Mouse (Mus musculus) stomach, embryonic 16.5 days (tissue): ENCODE data around the gene Uqcrfs1. TPM values are rescaled to one million over a fixed set of nuclear protein-coding genes. Genes with fewer than 3 reads are reported as not detected.

Experiments
- ATAC-seq: fragments of 200-750 bp; cut with Nextera tagmentation; 2 replicates; pipeline ENCODE4 v1.8.0; 2017; ENCODE audit warnings: moderate number of reproducible peaks, moderate TSS enrichment; ENCODE audit not compliant: insufficient read depth, low FRiP score
- H3K27ac ChIP-seq: fragments of 300-500 bp; sonication (generic); 2 replicates; pipeline ENCODE4 v1.5.1; 2014; ENCODE audit warnings: low read length
- H3K27me3 ChIP-seq: fragments of 300-500 bp; sonication (generic); 2 replicates; pipeline ENCODE4 v1.6.1; 2014; ENCODE audit warnings: low read length, control low read depth, mixed read lengths; ENCODE audit not compliant: control insufficient read depth, insufficient read depth
- H3K36me3 ChIP-seq: fragments of 300-500 bp; sonication (generic); 2 replicates; pipeline ENCODE4 v1.6.1; 2014; ENCODE audit warnings: low read length; ENCODE audit not compliant: control insufficient read depth, insufficient read depth
- H3K4me1 ChIP-seq: fragments of 300-500 bp; sonication (generic); 2 replicates; pipeline ENCODE4 v1.6.1; 2014; ENCODE audit warnings: low read length, control low read depth, mixed read lengths; ENCODE audit not compliant: control insufficient read depth, insufficient read depth
- H3K4me2 ChIP-seq: fragments of 300-500 bp; sonication (generic); 2 replicates; pipeline ENCODE4 v1.6.1; 2014; ENCODE audit warnings: low read depth, low read length, mixed read lengths
- H3K4me3 ChIP-seq: fragments of 300-500 bp; sonication (generic); replicated peaks from 2 replicates; pipeline ENCODE4 v1.5.1; 2014; ENCODE audit warnings: mild to moderate bottlenecking, low read length
- H3K9ac ChIP-seq: fragments of 300-500 bp; sonication (generic); 2 replicates; pipeline ENCODE4 v1.6.1; 2014; ENCODE audit warnings: low read length
- H3K9me3 ChIP-seq: fragments of 300-500 bp; sonication (generic); replicated peaks from 2 replicates; pipeline ENCODE4 v1.6.1; 2016; ENCODE audit warnings: low read length, control low read depth; ENCODE audit not compliant: control insufficient read depth
- WGBS: fragments of 180-500 bp; shearing (Covaris S2); extraction: QIAGEN DNeasy Blood & Tissue Kit; methylation state at CpG from one replicate; pipeline ENCODE4 v1.1.7; 2014; 5-methylcytosine and 5-hydroxymethylcytosine counted together
- polyA plus RNA-seq: library from polyadenylated mRNA; unstranded; fragments of >200 nt; fragmentation: Nextera tagmentation; extraction: Ambion mirVana; gene quantifications from 2 replicates; pipeline ENCODE4 v1.2.1, GENCODE M21; 2015

The Uqcrfs1 gene
- polyA plus RNA-seq, 1 experiment from 2014 or later, result 268 TPM

- H3K4me2 ChIP-seq, result no peak overlapping the region
- no peaks in the 10 kb centered on the region for H3K27me3 ChIP-seq
- WGBS, result 70% methylated on average over 1 of the region's 1 CpGs
- no peak overlapping the region for H3K9ac ChIP-seq
- H3K4me3 ChIP-seq, result no peak overlapping the region
- ATAC-seq, result no peak
- H3K27ac ChIP-seq, result no peak overlapping the region
- no peaks in the 10 kb centered on the region for H3K36me3 ChIP-seq
- no peaks in the 10 kb centered on the region for H3K4me1 ChIP-seq
- no peaks in the 10 kb centered on the region for H3K9me3 ChIP-seq
Measured at GRCm38 (mm10) chr13:30560603-30561002, 15.4 kb upstream of the Uqcrfs1 start.

GRCm38 (mm10) chr13:30560052-30560451 is 14.9 kb upstream of the Uqcrfs1 start:
- Histone ChIP-seq H3K27ac (no peak overlapping the region), H3K9me3 (no peaks in the 10 kb centered on the region), H3K27me3 (no peaks in the 10 kb centered on the region), H3K36me3 (no peaks in the 10 kb centered on the region), H3K4me3 (no peak overlapping the region), H3K4me1 (no peaks in the 10 kb centered on the region), H3K4me2 (no peak overlapping the region), H3K9ac (no peak overlapping the region)
- WGBS, result 88% methylated on average over 5 of the region's 5 CpGs
- ATAC-seq, result no peak

- Histone ChIP-seq H3K9me3 (no peaks in the 10 kb centered on the region), H3K36me3 (no peaks in the 10 kb centered on the region), H3K4me2 (no peak overlapping the region), H3K4me3 (no peak overlapping the region), H3K27ac (no peak overlapping the region), H3K27me3 (no peaks in the 10 kb centered on the region), H3K9ac (no peak overlapping the region), H3K4me1 (no peaks in the 10 kb centered on the region)
- WGBS, result 73% methylated on average over 2 of the region's 2 CpGs
- ATAC-seq, result no peak
Measured at GRCm38 (mm10) chr13:30557751-30558150, 12.6 kb upstream of the Uqcrfs1 start.

GRCm38 (mm10) chr13:30553051-30553587 is 8.0 kb upstream of the Uqcrfs1 start:
- no peaks in the 10 kb centered on the region for H3K4me1 ChIP-seq
- ATAC-seq, result no peak
- no peak overlapping the region for H3K4me2 ChIP-seq
- H3K9ac ChIP-seq, result no peak overlapping the region
- no peaks in the 10 kb centered on the region for H3K9me3 ChIP-seq
- no peaks in the 10 kb centered on the region for H3K27me3 ChIP-seq
- no peaks in the 10 kb centered on the region for H3K36me3 ChIP-seq
- 27% methylated on average over 5 of the region's 5 CpGs for WGBS
- no peak overlapping the region for H3K27ac ChIP-seq
- no peak overlapping the region for H3K4me3 ChIP-seq

GRCm38 (mm10) chr13:30549339-30549738 is 4.2 kb upstream of the Uqcrfs1 start:
- 72% methylated on average over 5 of the region's 5 CpGs for WGBS
- H3K9ac ChIP-seq, result no peak overlapping the region
- H3K27ac ChIP-seq, result no peak overlapping the region
- no peak overlapping the region for H3K4me2 ChIP-seq
- H3K4me3 ChIP-seq, result no peak overlapping the region
- H3K36me3 ChIP-seq, result no peaks in the 10 kb centered on the region
- ATAC-seq, result no peak
- H3K9me3 ChIP-seq, result no peaks in the 10 kb centered on the region
- H3K27me3 ChIP-seq, result no peaks in the 10 kb centered on the region
- peaks cover 3% of the 10 kb centered on the region for H3K4me1 ChIP-seq

- Histone ChIP-seq H3K4me2 (no peak overlapping the region), H3K4me1 (peaks cover 8% of the 10 kb centered on the region), H3K27me3 (no peaks in the 10 kb centered on the region), H3K4me3 (no peak overlapping the region), H3K36me3 (no peaks in the 10 kb centered on the region), H3K27ac (no peak overlapping the region), H3K9ac (no peak overlapping the region), H3K9me3 (no peaks in the 10 kb centered on the region)
- 5% methylated on average over 2 of the region's 2 CpGs for WGBS
- ATAC-seq, result no peak
Measured at GRCm38 (mm10) chr13:30548835-30549234, 3.7 kb upstream of the Uqcrfs1 start.

DNA sequence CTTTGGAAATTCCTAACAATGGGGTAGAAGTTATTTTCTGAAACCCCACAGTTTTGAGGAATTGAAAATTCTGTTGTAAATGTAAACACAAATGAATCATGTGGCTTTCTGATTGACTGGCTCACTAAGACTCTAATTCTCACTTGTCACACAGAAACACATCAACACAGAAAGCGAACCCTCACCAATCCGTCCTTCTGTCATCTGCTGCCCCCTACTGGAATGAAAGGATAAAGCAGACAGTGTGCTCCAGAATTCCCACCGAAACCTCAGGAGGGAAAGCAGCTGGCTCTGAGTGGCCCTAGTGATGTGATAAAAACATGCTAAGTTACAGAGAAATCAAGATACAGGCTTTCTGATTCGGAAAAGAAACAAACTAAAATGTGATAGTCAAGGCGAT is 14.4 kb downstream of the Uqcrfs1 start:
- no peaks in the 10 kb centered on the region for H3K27me3 ChIP-seq
- no peak overlapping the region for H3K27ac ChIP-seq
- 11% methylated on average over 5 of the region's 5 CpGs for WGBS
- H3K4me3 ChIP-seq, result no peak overlapping the region
- H3K4me1 ChIP-seq, result no peaks in the 10 kb centered on the region
- no peak overlapping the region for H3K9ac ChIP-seq
- ATAC-seq, result no peak
- H3K36me3 ChIP-seq, result no peaks in the 10 kb centered on the region
- H3K4me2 ChIP-seq, result no peak overlapping the region
- no peaks in the 10 kb centered on the region for H3K9me3 ChIP-seq

DNA sequence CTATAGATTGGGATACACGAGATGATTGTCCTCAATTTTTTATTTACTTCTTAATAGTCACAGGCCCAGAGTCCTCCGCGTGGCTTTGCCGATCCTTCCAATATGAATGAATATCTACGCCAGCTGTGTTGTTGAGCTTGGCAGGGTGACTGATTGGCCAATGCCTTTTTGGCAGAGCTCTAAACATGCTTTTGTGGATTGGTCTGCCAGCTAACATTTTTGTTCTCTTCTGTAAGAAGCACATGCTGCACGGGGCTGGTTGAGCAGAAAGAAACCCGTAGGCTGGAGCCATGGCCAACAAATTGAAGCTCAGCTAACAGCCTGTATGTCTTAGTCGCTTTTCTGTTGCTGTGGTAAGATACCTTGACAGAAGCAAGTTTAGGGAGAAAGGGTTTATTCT is 20.2 kb downstream of the Uqcrfs1 start:
- Histone ChIP-seq H3K27ac (no peak overlapping the region), H3K4me2 (no peak overlapping the region), H3K4me3 (no peak overlapping the region), H3K36me3 (no peaks in the 10 kb centered on the region), H3K9ac (no peak overlapping the region), H3K4me1 (no peaks in the 10 kb centered on the region), H3K9me3 (no peaks in the 10 kb centered on the region), H3K27me3 (no peaks in the 10 kb centered on the region)
- no peak for ATAC-seq
- 77% methylated on average over 8 of the region's 8 CpGs for WGBS

- H3K9ac ChIP-seq, result no peak overlapping the region
- WGBS, result 82% methylated on average over 9 of the region's 9 CpGs
- H3K27me3 ChIP-seq, result no peaks in the 10 kb centered on the region
- no peaks in the 10 kb centered on the region for H3K9me3 ChIP-seq
- H3K4me3 ChIP-seq, result no peak overlapping the region
- no peaks in the 10 kb centered on the region for H3K36me3 ChIP-seq
- H3K4me1 ChIP-seq, result no peaks in the 10 kb centered on the region
- H3K27ac ChIP-seq, result no peak overlapping the region
- H3K4me2 ChIP-seq, result no peak overlapping the region
- no peak for ATAC-seq
Measured at GRCm38 (mm10) chr13:30523971-30524370, 21.2 kb downstream of the Uqcrfs1 start.
